Mouse (Mus musculus) ES-E14 (cell line): ENCODE measurements around the gene Wdr64.

Source experiments
- CHD2 ChIP-seq: IDR thresholded peaks from 2 replicates; pipeline ENCODE4 v1.6.1; 2014; ENCODE audit warnings: mild to moderate bottlenecking, low read depth, low read length, inconsistent platforms
- HCFC1 ChIP-seq: IDR thresholded peaks from 2 replicates; pipeline ENCODE4 v1.6.1; 2012; ENCODE audit warnings: low read length, inconsistent platforms, borderline replicate concordance; ENCODE audit not compliant: insufficient read depth
- MAFK ChIP-seq: IDR thresholded peaks from 2 replicates; pipeline ENCODE4 v1.6.1; 2014; ENCODE audit warnings: mild to moderate bottlenecking, low read depth, low read length, inconsistent platforms; ENCODE audit not compliant: insufficient read depth
- ZC3H11A ChIP-seq: IDR thresholded peaks from 2 replicates; pipeline ENCODE4 v1.6.1; 2012; ENCODE audit warnings: low read depth, mild to moderate bottlenecking, inconsistent platforms, low read length, borderline replicate concordance
- ZNF384 ChIP-seq: IDR thresholded peaks from 2 replicates; pipeline ENCODE4 v1.6.1; 2012; ENCODE audit warnings: low read depth, low read length, inconsistent platforms

DNA sequence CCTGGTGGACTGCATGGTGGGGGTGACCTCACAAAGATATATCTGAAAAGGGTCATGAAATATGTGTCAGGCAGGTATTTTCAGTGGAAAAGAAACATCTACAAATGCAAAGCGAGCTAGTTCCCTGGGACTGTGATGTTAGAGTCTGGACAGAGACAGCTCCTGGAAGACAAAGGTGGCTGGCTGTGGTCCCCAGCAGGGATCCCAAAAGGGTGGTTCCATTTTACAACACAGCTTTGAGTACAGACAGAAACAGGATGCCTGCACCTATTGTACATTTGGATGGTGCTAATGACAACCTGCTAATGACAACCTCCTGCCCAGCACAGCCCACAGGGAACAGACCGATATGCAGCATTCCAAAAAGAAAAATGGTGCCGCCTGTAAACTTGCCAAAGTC lies 28.9 kb upstream of the Wdr64 start:
- TF ChIP-seq HCFC1 (no peak), MAFK (no peak), CHD2 (no peak), ZC3H11A (no peak), ZNF384 (no peak)
